Mouse (Mus musculus) embryonic facial prominence, embryonic 14.5 days (tissue): Measurements from ENCODE around the gene Zfhx3. TPM values are rescaled to one million over a fixed set of nuclear protein-coding genes. Genes with fewer than 3 reads are reported as not detected.
A peak's percentile ranks its signal among the peaks of the same experiment; 100 is the strongest.

Experiments
- ATAC-seq: fragments of 200-750 bp; cut with Nextera tagmentation; 2 replicates; pipeline ENCODE4 v1.8.0; 2017; ENCODE audit warnings: low read depth, moderate number of reproducible peaks, moderate TSS enrichment
- DNase-seq: peaks from one replicate; pipeline ENCODE4 v3.0.0-alpha.2; 2015; ENCODE audit warnings: low spot score
- H3K27ac ChIP-seq: fragments of 300-500 bp; sonication (generic); replicated peaks from 2 replicates; pipeline ENCODE4 v1.5.1; 2014; ENCODE audit warnings: low read depth, mild to moderate bottlenecking, low read length, moderate library complexity
- H3K27me3 ChIP-seq: fragments of 300-500 bp; sonication (generic); replicated peaks from 2 replicates; pipeline ENCODE4 v1.6.1; 2014; ENCODE audit warnings: low read length; ENCODE audit not compliant: control insufficient read depth, insufficient read depth
- H3K36me3 ChIP-seq: fragments of 300-500 bp; sonication (generic); 2 replicates; pipeline ENCODE4 v1.6.1; 2014; ENCODE audit warnings: low read length, mixed read lengths; ENCODE audit not compliant: control insufficient read depth, insufficient read depth
- H3K4me1 ChIP-seq: fragments of 300-500 bp; sonication (generic); 2 replicates; pipeline ENCODE4 v1.6.1; 2014; ENCODE audit warnings: antibody characterized with exemption, low read length; ENCODE audit not compliant: control insufficient read depth, insufficient read depth
- H3K4me2 ChIP-seq: fragments of 300-500 bp; sonication (generic); 2 replicates; pipeline ENCODE4 v1.6.1; 2014; ENCODE audit warnings: low read depth, mild to moderate bottlenecking, low read length, moderate library complexity, mixed read lengths
- H3K4me3 ChIP-seq: fragments of 300-500 bp; sonication (generic); 2 replicates; pipeline ENCODE4 v1.5.1; 2014; ENCODE audit warnings: low read depth, mild to moderate bottlenecking, low read length
- H3K9ac ChIP-seq: fragments of 300-500 bp; sonication (generic); 2 replicates; pipeline ENCODE4 v1.6.1; 2014; ENCODE audit warnings: low read depth, mild to moderate bottlenecking, low read length, moderate library complexity, mixed read lengths
- H3K9me3 ChIP-seq: fragments of 300-500 bp; sonication (generic); 2 replicates; pipeline ENCODE4 v1.6.1; 2016; ENCODE audit warnings: low read length; ENCODE audit not compliant: control insufficient read depth
- WGBS: fragments of 180-500 bp; shearing (Covaris S2); extraction: QIAGEN DNeasy Blood & Tissue Kit; methylation state at CpG from one replicate; pipeline ENCODE4 v1.1.7; 2014; 5-methylcytosine and 5-hydroxymethylcytosine counted together
- polyA plus RNA-seq: library from polyadenylated mRNA; unstranded; fragments of >200 nt; fragmentation: Nextera tagmentation; extraction: Ambion mirVana; gene quantifications from 2 replicates; pipeline ENCODE4 v1.2.1, GENCODE M21; 2014

The Zfhx3 gene
- polyA plus RNA-seq, 1 experiment from 2014 or later, result 14.2 TPM

DNA sequence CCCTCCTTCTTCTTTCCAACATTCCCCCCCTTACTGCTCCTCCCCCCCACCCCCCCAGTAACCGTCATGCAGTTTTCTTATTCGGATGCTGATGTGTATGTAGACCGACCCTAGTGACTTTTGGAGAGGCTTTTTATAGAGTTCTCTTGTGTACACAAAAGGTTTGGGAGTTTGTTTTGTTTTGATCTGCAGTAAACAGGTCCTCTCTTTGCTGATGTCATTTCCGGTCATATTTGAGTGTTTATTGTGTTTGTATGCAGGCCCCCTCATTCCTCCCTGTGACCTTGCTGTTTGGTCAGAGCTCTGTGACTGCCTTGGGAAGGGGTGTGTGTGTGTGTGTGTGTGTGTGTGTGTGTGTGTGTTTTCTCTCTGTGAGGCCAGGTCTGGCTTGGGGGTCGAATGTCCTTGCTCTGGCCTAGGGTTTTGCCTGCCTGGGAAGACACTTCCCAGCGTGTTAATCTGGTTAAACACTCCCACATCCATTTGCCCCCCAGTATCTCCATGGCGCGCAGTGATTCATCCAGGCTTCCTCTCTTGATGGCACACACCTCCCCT is 766.5 kb downstream of the Zfhx3 start:
- H3K4me3 ChIP-seq, result 0 out of 2 replicates have a peak overlapping the region, but pooled peaks have one; percentile 9
- no peaks in the 10 kb centered on the region for H3K36me3 ChIP-seq
- no peaks in the 10 kb centered on the region for H3K27me3 ChIP-seq
- no peaks in the 10 kb centered on the region for H3K9me3 ChIP-seq
- ATAC-seq (no peak), DNase-seq (no peak)
- peak overlapping the region; percentile 96 for H3K4me2 ChIP-seq
- peak overlapping the region; percentile 99 for H3K27ac ChIP-seq
- 34% methylated on average over 8 of the region's 8 CpGs for WGBS
- peak overlapping the region; percentile 99 for H3K9ac ChIP-seq
- peaks cover 76% of the 10 kb centered on the region for H3K4me1 ChIP-seq

- H3K9me3 ChIP-seq, result no peaks in the 10 kb centered on the region
- no peaks in the 10 kb centered on the region for H3K27me3 ChIP-seq
- H3K27ac ChIP-seq, result peak overlapping the region; percentile 99
- no peaks in the 10 kb centered on the region for H3K36me3 ChIP-seq
- H3K4me3 ChIP-seq, result no peak overlapping the region
- H3K4me2 ChIP-seq, result peak overlapping the region; percentile 96; the same call in 1 of the 2 replicates
- H3K4me1 ChIP-seq, result peaks cover 78% of the 10 kb centered on the region
- 46% methylated on average over 2 of the region's 2 CpGs for WGBS
- ATAC-seq (no peak), DNase-seq (no peak)
- H3K9ac ChIP-seq, result peak overlapping the region; percentile 26
Measured at GRCm38 (mm10) chr8:108709441-108709840, 767.0 kb downstream of the Zfhx3 start.

- no peaks in the 10 kb centered on the region for H3K9me3 ChIP-seq
Measured at GRCm38 (mm10) chr8:108709928-108710606, 767.6 kb downstream of the Zfhx3 start.

GRCm38 (mm10) chr8:108710607-108711489 is 768.4 kb downstream of the Zfhx3 start:
- Histone ChIP-seq H3K4me2 (peak overlapping the region; percentile 96), H3K9ac (peak overlapping the region; percentile 95), H3K9me3 (no peaks in the 10 kb centered on the region), H3K27me3 (no peaks in the 10 kb centered on the region), H3K27ac (peak overlapping the region; percentile 90), H3K4me3 (no peak overlapping the region), H3K36me3 (no peaks in the 10 kb centered on the region), H3K4me1 (peaks cover 73% of the 10 kb centered on the region)
- no peak for DNase-seq
- no peak for ATAC-seq
- 16% methylated on average over 8 of the region's 8 CpGs for WGBS

More at GRCm38 (mm10) chr8:108709928-108710606, 767.6 kb downstream of the Zfhx3 start:
- no peak for DNase-seq
- WGBS, result 43% methylated on average over 13 of the region's 13 CpGs
- peak overlapping the region; percentile 96 for H3K4me2 ChIP-seq
- H3K36me3 ChIP-seq, result no peaks in the 10 kb centered on the region
- H3K4me1 ChIP-seq, result peaks cover 78% of the 10 kb centered on the region
- H3K27me3 ChIP-seq, result no peaks in the 10 kb centered on the region
- H3K9ac ChIP-seq, result peak overlapping the region; percentile 57
- H3K27ac ChIP-seq, result peak overlapping the region; percentile 99
- no peak overlapping the region for H3K4me3 ChIP-seq
- ATAC-seq, result no peak

- peak overlapping the region; percentile 96 for H3K4me2 ChIP-seq
- no peaks in the 10 kb centered on the region for H3K36me3 ChIP-seq
- no peak overlapping the region for H3K4me3 ChIP-seq
- peaks cover 71% of the 10 kb centered on the region for H3K4me1 ChIP-seq
- H3K27ac ChIP-seq, result peak overlapping the region; percentile 90
- DNase-seq (no peak), ATAC-seq (no peak)
- H3K9ac ChIP-seq, result peak overlapping the region; percentile 95; the same call in 1 of the 2 replicates
- no peaks in the 10 kb centered on the region for H3K9me3 ChIP-seq
- 25% methylated on average over 5 of the region's 5 CpGs for WGBS
- no peaks in the 10 kb centered on the region for H3K27me3 ChIP-seq
Measured at GRCm38 (mm10) chr8:108711490-108711793, 769.0 kb downstream of the Zfhx3 start.

DNA sequence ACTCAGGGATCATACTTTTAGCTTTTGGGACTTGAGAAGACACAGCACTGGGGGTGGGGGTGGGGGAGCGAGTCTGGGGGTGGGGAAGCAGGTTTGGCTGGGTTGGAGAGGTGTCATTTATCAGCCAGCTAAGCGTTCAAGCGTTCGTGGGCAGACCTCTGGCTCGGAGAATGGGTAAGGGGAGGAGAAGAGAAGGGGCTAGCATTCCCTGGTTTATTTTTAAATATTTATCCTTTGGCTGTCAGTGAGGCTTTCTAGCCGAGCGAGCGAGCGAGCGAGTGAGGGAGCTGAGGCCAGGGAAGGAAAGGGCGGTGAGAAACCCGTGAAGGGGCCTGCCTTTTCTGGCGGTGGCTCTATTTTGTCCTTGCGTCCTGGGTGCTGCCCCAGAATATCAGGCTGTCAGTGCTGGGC is 769.6 kb downstream of the Zfhx3 start:
- H3K4me3 ChIP-seq, result peak overlapping the region; percentile 23

DNA sequence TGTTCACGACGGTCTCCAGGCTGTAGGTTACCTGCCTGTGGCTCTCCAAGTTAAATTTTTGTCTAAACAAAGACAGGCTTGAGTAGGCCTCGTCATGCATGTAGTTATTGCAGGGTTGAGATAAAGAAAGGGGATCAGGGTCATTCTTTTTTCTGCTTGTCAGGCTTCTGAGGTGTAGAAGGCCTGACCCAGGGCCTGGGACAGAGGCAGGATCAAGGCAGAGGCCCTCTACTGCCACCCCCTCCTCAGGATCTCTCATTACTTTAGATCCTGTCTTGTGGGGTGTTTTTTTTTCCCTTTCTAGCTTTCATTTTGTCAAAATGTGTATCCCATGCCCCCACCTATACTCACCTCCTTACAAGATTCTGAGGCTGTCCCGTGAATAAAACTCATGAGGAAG is 770.2 kb downstream of the Zfhx3 start:
- Histone ChIP-seq H3K9me3 (no peaks in the 10 kb centered on the region), H3K4me1 (peaks cover 69% of the 10 kb centered on the region), H3K4me3 (peak overlapping the region; percentile 23), H3K9ac (peak overlapping the region; percentile 95), H3K27me3 (no peaks in the 10 kb centered on the region), H3K27ac (peak overlapping the region; percentile 90), H3K36me3 (no peaks in the 10 kb centered on the region), H3K4me2 (peak overlapping the region; percentile 96)
- DNase-seq (no peak), ATAC-seq (no peak)
- WGBS, result 41% methylated on average over 4 of the region's 4 CpGs

More for the DNA sequence above, 769.6 kb downstream of the Zfhx3 start:
- H3K4me1 ChIP-seq, result peaks cover 69% of the 10 kb centered on the region
- H3K9me3 ChIP-seq, result no peaks in the 10 kb centered on the region
- DNase-seq (peak; percentile 71), ATAC-seq (no peak)
- 10% methylated on average over 14 of the region's 14 CpGs for WGBS
- H3K36me3 ChIP-seq, result no peaks in the 10 kb centered on the region
- H3K4me2 ChIP-seq, result peak overlapping the region; percentile 96
- peak overlapping the region; percentile 95 for H3K9ac ChIP-seq
- H3K27me3 ChIP-seq, result no peaks in the 10 kb centered on the region
- H3K27ac ChIP-seq, result peak overlapping the region; percentile 90

- peak overlapping the region; percentile 95 for H3K27ac ChIP-seq
- H3K4me3 ChIP-seq, result peak overlapping the region; percentile 80
- no peak for ATAC-seq
- DNase-seq, result no peak
- H3K4me2 ChIP-seq, result peak overlapping the region; percentile 96
- H3K4me1 ChIP-seq, result peaks cover 74% of the 10 kb centered on the region
- no peaks in the 10 kb centered on the region for H3K27me3 ChIP-seq
- peak overlapping the region; percentile 95 for H3K9ac ChIP-seq
- H3K36me3 ChIP-seq, result no peaks in the 10 kb centered on the region
- 16% methylated on average over 19 of the region's 19 CpGs for WGBS
- H3K9me3 ChIP-seq, result no peaks in the 10 kb centered on the region
Measured at GRCm38 (mm10) chr8:108713346-108714142, 771.1 kb downstream of the Zfhx3 start.
